Mouse (Mus musculus) stomach, embryonic 14.5 days (tissue): ENCODE data around the gene Lamc3. TPM values are rescaled to one million over a fixed set of nuclear protein-coding genes. Genes with fewer than 3 reads are reported as not detected.
"Not testable (repeated sequence)": the region's sequence is repeated elsewhere in the genome, so short reads cannot be mapped to it uniquely, and the experiment has no call there.

ENCODE experiments used
- ATAC-seq: fragments of 200-750 bp; cut with Nextera tagmentation; 2 replicates; pipeline ENCODE4 v1.8.0; 2017; ENCODE audit warnings: low read depth, moderate TSS enrichment; ENCODE audit not compliant: insufficient number of reproducible peaks, insufficient read depth, low FRiP score
- H3K27ac ChIP-seq: fragments of 300-500 bp; sonication (generic); 2 replicates; pipeline ENCODE4 v1.5.1; 2014; ENCODE audit warnings: mild to moderate bottlenecking, low read length, moderate library complexity, mixed read lengths
- H3K27me3 ChIP-seq: fragments of 300-500 bp; sonication (generic); 2 replicates; pipeline ENCODE4 v1.6.1; 2014; ENCODE audit warnings: low read length, control low read depth, mixed read lengths; ENCODE audit not compliant: control insufficient read depth, insufficient read depth
- H3K36me3 ChIP-seq: fragments of 300-500 bp; sonication (generic); 2 replicates; pipeline ENCODE4 v1.6.1; 2014; ENCODE audit warnings: mild to moderate bottlenecking, control low read depth, low read length, moderate library complexity, mixed read lengths; ENCODE audit not compliant: control insufficient read depth, insufficient read depth
- H3K4me1 ChIP-seq: fragments of 300-500 bp; sonication (generic); 2 replicates; pipeline ENCODE4 v1.6.1; 2014; ENCODE audit warnings: low read length, control low read depth, mixed read lengths; ENCODE audit not compliant: control insufficient read depth, insufficient read depth
- H3K4me2 ChIP-seq: fragments of 300-500 bp; sonication (generic); replicated peaks from 2 replicates; pipeline ENCODE4 v1.6.1; 2014; ENCODE audit warnings: low read depth, low read length, control low read depth
- H3K4me3 ChIP-seq: fragments of 300-500 bp; sonication (generic); 2 replicates; pipeline ENCODE4 v1.5.1; 2014; ENCODE audit warnings: low read depth, low read length, control low read depth
- H3K9ac ChIP-seq: fragments of 300-500 bp; sonication (generic); replicated peaks from 2 replicates; pipeline ENCODE4 v1.6.1; 2014; ENCODE audit warnings: low read depth, mild to moderate bottlenecking, control low read depth, low read length, moderate library complexity, mixed read lengths
- H3K9me3 ChIP-seq: fragments of 300-500 bp; sonication (generic); 2 replicates; pipeline ENCODE4 v1.6.1; 2016; ENCODE audit warnings: low read depth, low read length, control low read depth; ENCODE audit not compliant: control insufficient read depth
- WGBS: fragments of 180-500 bp; shearing (Covaris S2); extraction: QIAGEN DNeasy Blood & Tissue Kit; methylation state at CpG from one replicate; pipeline ENCODE4 v1.1.7; 2014; 5-methylcytosine and 5-hydroxymethylcytosine counted together
- polyA plus RNA-seq: library from polyadenylated mRNA; unstranded; fragments of >200 nt; fragmentation: Nextera tagmentation; extraction: Ambion mirVana; gene quantifications from 2 replicates; pipeline ENCODE4 v1.2.1, GENCODE M21; 2014

The Lamc3 gene
- polyA plus RNA-seq, 1 experiment from 2014 or later = 0.36 TPM

DNA sequence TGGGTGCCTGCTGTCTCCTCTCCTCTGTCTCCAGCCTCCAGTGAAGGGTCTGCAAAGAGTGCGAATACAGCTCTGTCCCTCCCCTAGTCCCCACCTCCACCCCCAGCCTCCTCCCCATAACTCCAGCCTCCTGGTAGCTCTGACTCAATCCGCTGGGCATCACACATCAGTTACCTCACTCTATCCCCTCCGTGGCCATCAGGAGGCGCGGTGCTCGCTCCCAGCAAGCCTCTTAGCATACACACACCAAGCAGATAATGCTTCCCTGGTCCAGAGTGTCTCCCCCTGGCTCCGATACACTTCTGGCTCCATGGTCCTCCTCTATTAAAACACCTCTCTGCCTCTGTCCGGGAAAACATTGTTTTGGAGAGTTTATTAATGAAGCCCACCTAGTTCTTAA, 17.5 kb downstream of the Lamc3 start:
- no peaks in the 10 kb centered on the region for H3K36me3 ChIP-seq
- ATAC-seq = no peak
- H3K4me2 ChIP-seq = no peak overlapping the region
- no peak overlapping the region for H3K9ac ChIP-seq
- H3K27ac ChIP-seq = no peak overlapping the region
- 0 out of 2 replicates have a peak, but pooled peaks cover 5% of the 10 kb centered on the region for H3K4me1 ChIP-seq
- H3K4me3 ChIP-seq = no peak overlapping the region
- H3K9me3 ChIP-seq = no peaks in the 10 kb centered on the region
- 16% methylated on average over 8 of the region's 8 CpGs for WGBS
- no peaks in the 10 kb centered on the region for H3K27me3 ChIP-seq

- 0 out of 2 replicates have a peak, but pooled peaks cover 5% of the 10 kb centered on the region for H3K4me1 ChIP-seq
- no peak overlapping the region for H3K4me2 ChIP-seq
- H3K9me3 ChIP-seq = no peaks in the 10 kb centered on the region
- H3K4me3 ChIP-seq = no peak overlapping the region
- no peak overlapping the region for H3K9ac ChIP-seq
- 32% methylated on average over 9 of the region's 9 CpGs for WGBS
- no peaks in the 10 kb centered on the region for H3K36me3 ChIP-seq
- H3K27ac ChIP-seq = no peak overlapping the region
- no peak; the same call in 1 of the 2 replicates for ATAC-seq
- no peaks in the 10 kb centered on the region for H3K27me3 ChIP-seq
Measured at GRCm38 (mm10) chr2:31905682-31906081, 18.6 kb downstream of the Lamc3 start.

GRCm38 (mm10) chr2:31906407-31906806, 19.3 kb downstream of the Lamc3 start:
- Histone ChIP-seq H3K4me3 (no peak overlapping the region), H3K36me3 (no peaks in the 10 kb centered on the region), H3K27ac (no peak overlapping the region), H3K27me3 (no peaks in the 10 kb centered on the region), H3K9ac (no peak overlapping the region), H3K4me2 (no peak overlapping the region), H3K9me3 (no peaks in the 10 kb centered on the region), H3K4me1 (0 out of 2 replicates have a peak, but pooled peaks cover 5% of the 10 kb centered on the region)
- 62% methylated on average over 9 of the region's 9 CpGs for WGBS
- ATAC-seq = no peak

GRCm38 (mm10) chr2:31912575-31912974, 25.5 kb downstream of the Lamc3 start:
- no peaks in the 10 kb centered on the region for H3K36me3 ChIP-seq
- H3K9me3 ChIP-seq = no peaks in the 10 kb centered on the region
- no peak overlapping the region for H3K4me3 ChIP-seq
- no peak overlapping the region for H3K4me2 ChIP-seq
- H3K4me1 ChIP-seq = no peaks in the 10 kb centered on the region
- H3K27me3 ChIP-seq = no peaks in the 10 kb centered on the region
- H3K27ac ChIP-seq = no peak overlapping the region
- H3K9ac ChIP-seq = no peak overlapping the region
- no peak for ATAC-seq
- WGBS = 80% methylated on average over 4 of the region's 4 CpGs

GRCm38 (mm10) chr2:31914213-31914612, 27.1 kb downstream of the Lamc3 start:
- not testable (repeated sequence) for H3K4me1 ChIP-seq, H3K27ac ChIP-seq, H3K36me3 ChIP-seq, H3K9me3 ChIP-seq, H3K27me3 ChIP-seq, H3K4me2 ChIP-seq, H3K4me3 ChIP-seq, ATAC-seq, H3K9ac ChIP-seq

DNA sequence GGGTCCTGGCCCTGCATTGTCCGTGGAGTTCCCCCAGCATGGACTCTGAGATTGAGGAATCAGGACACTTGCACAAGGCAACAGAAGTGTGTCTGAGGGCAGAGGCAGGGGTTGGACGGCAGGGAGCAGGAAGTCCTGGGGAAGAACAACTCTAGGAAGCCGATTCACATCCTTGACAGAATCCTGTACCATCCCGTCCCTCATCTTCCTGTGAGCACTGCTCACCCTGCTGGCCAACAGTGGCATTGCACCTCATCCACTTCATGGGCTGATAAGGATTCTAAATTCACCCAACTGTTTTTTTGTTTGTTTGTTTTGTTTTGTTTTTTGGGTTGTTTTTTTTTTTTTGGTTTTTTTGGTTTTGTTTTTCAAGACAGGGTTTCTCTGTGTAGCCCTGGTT, 28.0 kb downstream of the Lamc3 start:
- no peaks in the 10 kb centered on the region for H3K4me1 ChIP-seq
- ATAC-seq = no peak
- no peak overlapping the region for H3K4me2 ChIP-seq
- no peak overlapping the region for H3K27ac ChIP-seq
- 21% methylated on average over 4 of the region's 4 CpGs for WGBS
- no peaks in the 10 kb centered on the region for H3K9me3 ChIP-seq
- H3K4me3 ChIP-seq = no peak overlapping the region
- H3K27me3 ChIP-seq = no peaks in the 10 kb centered on the region
- no peak overlapping the region for H3K9ac ChIP-seq
- no peaks in the 10 kb centered on the region for H3K36me3 ChIP-seq

GRCm38 (mm10) chr2:31917636-31918035, 30.5 kb downstream of the Lamc3 start:
- Histone ChIP-seq H3K27me3 (no peaks in the 10 kb centered on the region), H3K9ac (no peak overlapping the region), H3K36me3 (no peaks in the 10 kb centered on the region), H3K4me2 (no peak overlapping the region), H3K9me3 (no peaks in the 10 kb centered on the region), H3K4me1 (no peaks in the 10 kb centered on the region), H3K4me3 (no peak overlapping the region), H3K27ac (no peak overlapping the region)
- 25% methylated on average over 4 of the region's 4 CpGs for WGBS
- ATAC-seq = no peak

GRCm38 (mm10) chr2:31923645-31924044, 36.6 kb downstream of the Lamc3 start:
- Histone ChIP-seq H3K4me2 (no peak overlapping the region), H3K27me3 (no peaks in the 10 kb centered on the region), H3K27ac (no peak overlapping the region), H3K36me3 (no peaks in the 10 kb centered on the region), H3K9ac (no peak overlapping the region), H3K4me1 (no peaks in the 10 kb centered on the region), H3K4me3 (no peak overlapping the region), H3K9me3 (no peaks in the 10 kb centered on the region)
- ATAC-seq = no peak
- 75% methylated on average over 4 of the region's 4 CpGs for WGBS

GRCm38 (mm10) chr2:31924811-31925210, 37.7 kb downstream of the Lamc3 start:
- H3K4me2 ChIP-seq = no peak overlapping the region
- no peaks in the 10 kb centered on the region for H3K4me1 ChIP-seq
- H3K27ac ChIP-seq = no peak overlapping the region
- ATAC-seq = no peak
- no peak overlapping the region for H3K4me3 ChIP-seq
- 21% methylated on average over 9 of the region's 9 CpGs for WGBS
- H3K9me3 ChIP-seq = no peaks in the 10 kb centered on the region
- H3K27me3 ChIP-seq = no peaks in the 10 kb centered on the region
- no peak overlapping the region for H3K9ac ChIP-seq
- H3K36me3 ChIP-seq = no peaks in the 10 kb centered on the region
